Mouse (Mus musculus) bone marrow, adult 2 months (tissue): ENCODE measurements around the gene Adprhl2.

Experiments
- CTCF ChIP-seq: fragments of 200-500 bp; IDR thresholded peaks from 2 replicates; pipeline ENCODE4 v1.5.1; 2011; ENCODE audit warnings: low read length, control low read depth; ENCODE audit not compliant: control insufficient read depth, insufficient read depth
- POLR2A ChIP-seq: fragments of 200-500 bp; IDR thresholded peaks from 2 replicates; pipeline ENCODE4 v1.6.1; 2011; ENCODE audit warnings: low read depth, mild to moderate bottlenecking, control low read depth, low read length, borderline replicate concordance; ENCODE audit not compliant: control insufficient read depth

GRCm38 (mm10) chr4:126278565-126278915 is 43.0 kb downstream of the Adprhl2 start:
- no peak for TF ChIP-seq CTCF
- TF ChIP-seq POLR2A = no peak
